Mouse (Mus musculus): ENCODE data around the gene Aamp. TPM values are rescaled to one million over a fixed set of nuclear protein-coding genes. Genes with fewer than 3 reads are reported as not detected.

The Aamp gene
- total RNA-seq, 2 experiments from 2014 or later = 14.3 to 26.6 TPM

DNA sequence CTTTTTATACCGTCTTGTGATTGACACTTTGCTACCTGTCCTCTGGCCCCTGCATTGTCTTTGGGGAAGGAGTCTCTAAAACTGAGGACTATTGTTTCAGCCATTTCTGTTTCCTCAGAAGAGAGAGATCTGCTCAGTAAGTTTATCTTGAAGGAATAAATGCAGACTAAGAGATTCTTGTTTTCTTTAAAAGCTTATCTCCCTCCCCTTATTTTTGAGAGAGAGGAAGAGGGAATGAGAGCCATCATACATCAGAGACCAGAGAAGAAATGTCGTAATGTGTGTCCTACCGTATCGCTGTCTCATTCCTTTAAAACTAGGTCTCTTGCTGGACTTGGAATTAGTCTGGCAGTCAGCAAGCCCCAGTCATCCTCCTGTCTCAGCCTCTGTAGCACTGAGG lies 43.7 kb downstream of the Aamp start:
- ATAC-seq (replicated peaks; ENCODE audit: low FRiP score, poor library complexity, severe bottlenecking) = no peak

GRCm38 (mm10) chr1:74240311-74240710 lies 44.2 kb downstream of the Aamp start:
- no peak for ATAC-seq (replicated peaks; ENCODE audit: low FRiP score, poor library complexity, severe bottlenecking)

DNA sequence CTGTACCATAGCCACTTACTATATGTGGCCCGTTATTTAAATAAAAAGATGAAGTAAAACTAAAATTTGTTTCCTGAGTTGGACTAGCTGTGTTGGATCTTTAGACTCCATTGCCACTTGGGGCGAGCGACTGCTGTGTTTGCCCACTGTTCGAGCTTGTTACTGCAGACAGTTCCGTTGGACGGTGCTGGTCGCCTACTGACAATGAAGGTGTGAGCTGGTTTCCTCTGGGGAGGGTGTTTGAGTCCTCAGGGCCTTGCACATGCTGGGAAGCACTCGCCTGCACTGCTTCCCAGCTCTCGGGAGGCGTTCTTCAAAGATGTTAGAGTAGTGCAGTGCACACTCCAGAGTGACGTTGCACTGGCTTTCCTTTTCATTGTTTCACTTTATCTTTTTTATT lies 44.9 kb downstream of the Aamp start:
- no peak for ATAC-seq (replicated peaks; ENCODE audit: low FRiP score, poor library complexity, severe bottlenecking)

DNA sequence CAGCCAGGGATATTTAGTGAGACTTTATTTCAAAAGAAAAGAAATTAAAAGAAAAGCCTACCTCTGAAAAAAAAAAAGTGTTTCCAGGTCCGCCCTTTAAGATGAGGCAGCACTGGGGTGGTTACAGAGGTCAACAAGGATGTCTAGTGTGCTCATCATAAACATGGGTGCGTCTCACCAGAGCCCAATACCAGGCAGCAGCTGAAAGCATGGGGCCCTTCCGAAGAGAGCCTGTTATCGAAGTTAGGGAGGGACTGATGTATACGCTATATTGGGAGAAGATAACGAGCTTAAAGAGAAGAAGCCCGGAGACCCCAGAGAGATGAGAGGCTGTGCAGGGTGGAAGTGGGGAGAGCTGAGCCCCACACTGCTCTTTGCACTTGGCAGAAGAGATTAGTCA lies 45.4 kb downstream of the Aamp start:
- ATAC-seq (replicated peaks; ENCODE audit: low FRiP score, poor library complexity, severe bottlenecking) = no peak

DNA sequence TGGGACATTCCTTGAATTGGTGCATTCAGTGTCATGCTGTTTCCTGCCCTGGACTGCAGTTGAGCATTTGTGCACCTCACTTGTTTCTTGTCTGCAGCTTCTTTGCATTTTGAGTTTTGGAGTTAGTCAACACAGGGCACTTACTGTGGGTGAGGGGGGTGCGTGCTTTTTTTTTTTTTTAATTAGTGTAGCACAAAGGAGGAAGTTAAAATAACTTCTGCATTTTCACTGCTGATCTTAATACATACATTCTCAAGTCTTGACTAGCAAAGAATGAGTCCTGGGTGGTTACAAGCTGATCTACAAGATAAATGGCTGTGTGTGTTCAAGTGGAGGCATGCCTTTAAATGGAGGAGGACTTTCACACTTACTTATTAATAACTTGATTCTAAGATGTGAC lies 46.4 kb downstream of the Aamp start:
- no peak for ATAC-seq (replicated peaks; ENCODE audit: low FRiP score, poor library complexity, severe bottlenecking)

- ATAC-seq (replicated peaks; ENCODE audit: low FRiP score, poor library complexity, severe bottlenecking) = no peak
These were observed 46.9 kb downstream of the Aamp start for GRCm38 (mm10) chr1:74237671-74238070.

DNA sequence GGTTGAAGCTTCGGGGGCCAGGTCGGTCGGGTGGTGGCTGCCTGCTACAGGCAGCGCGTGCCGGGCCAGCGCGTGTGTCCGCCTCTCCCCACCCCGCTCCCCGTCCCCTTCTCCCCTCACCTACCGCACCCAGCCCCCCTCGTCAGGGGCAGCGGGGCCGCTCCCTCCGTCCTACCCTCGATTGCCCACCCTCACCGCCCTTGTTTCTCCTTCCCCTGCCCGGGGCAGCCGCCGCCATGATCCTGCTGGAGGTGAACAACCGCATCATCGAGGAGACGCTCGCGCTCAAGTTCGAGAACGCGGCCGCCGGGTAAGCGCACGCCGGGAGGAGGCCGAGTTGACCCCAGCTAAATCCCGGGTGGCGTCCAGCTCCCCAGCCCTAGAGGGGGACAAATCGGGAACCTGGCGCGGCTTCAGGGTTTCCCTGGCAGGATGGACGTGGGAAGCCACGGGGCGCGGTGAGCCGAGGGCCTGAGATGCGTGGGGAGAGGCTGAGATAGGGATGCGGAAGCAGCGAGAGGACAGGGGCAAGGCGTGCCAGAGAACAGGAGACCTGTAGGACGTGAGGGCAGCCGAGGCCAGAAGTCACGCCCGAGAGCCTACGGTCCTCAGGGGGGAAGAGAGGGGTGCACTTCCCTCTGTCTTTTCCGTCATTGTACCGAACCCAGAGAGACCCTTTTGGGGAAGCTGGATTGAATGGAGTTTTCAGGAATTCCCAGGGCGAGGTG lies 47.8 kb downstream of the Aamp start:
- ATAC-seq (replicated peaks; ENCODE audit: low FRiP score, poor library complexity, severe bottlenecking) = peak; percentile 79

DNA sequence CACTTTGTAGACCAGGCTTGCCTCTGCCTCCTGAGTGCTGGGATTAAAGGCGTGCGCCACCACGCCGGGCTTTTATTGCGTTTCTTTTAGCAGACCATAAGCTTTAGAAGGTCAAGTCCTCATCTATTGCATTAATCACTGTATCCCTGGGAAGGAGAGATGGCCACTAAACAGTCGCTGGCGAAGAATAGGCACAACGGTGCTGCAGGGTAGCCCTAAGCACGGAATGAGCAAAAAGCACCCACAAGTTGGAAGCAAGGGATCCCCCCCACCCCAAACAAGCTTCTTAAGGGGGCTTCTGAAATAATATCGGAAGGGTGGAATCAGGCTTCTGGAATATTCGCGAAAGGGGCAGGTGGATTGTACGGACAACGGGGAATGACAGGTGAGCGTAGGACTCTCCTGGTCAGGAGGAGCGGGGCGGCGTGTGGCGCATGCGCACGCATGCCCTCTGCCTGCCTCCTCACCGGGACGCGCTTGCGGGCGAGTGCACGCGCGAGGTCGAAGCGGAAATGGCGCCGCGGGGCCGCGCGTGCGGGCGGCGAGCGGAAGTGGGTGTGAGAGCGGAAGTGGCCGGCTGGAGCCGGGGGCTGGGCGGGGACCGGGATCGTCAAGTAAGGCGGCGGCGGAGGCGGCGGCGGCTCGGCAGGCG lies 48.5 kb downstream of the Aamp start, which contains the start of gene Arpc2:
TSS of gene Arpc2 (plus strand) at position 147 of the 652 bp plus-strand sequence.
- peak; percentile 87 for ATAC-seq (replicated peaks; ENCODE audit: low FRiP score, poor library complexity, severe bottlenecking)

DNA sequence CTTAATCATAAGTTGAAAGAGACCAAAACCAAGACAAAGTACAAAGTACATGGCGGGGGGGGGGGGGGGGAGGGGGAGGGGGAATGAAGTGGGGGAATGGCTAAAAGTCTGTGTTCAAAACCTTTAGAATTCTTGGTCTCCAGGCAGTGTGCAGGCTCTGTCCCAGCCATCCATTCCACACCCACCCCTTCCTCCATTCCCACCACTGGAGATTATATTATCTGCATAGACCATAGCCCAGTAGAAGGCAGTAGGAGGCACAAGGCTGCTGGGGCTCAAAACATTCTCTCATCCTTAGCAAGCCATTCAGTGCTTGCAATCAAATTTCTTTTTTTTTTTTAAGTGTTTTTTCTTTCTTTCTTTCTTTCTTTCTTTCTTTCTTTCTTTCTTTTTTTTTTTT lies 53.5 kb downstream of the Aamp start:
- ATAC-seq (replicated peaks; ENCODE audit: low FRiP score, poor library complexity, severe bottlenecking) = no peak

DNA sequence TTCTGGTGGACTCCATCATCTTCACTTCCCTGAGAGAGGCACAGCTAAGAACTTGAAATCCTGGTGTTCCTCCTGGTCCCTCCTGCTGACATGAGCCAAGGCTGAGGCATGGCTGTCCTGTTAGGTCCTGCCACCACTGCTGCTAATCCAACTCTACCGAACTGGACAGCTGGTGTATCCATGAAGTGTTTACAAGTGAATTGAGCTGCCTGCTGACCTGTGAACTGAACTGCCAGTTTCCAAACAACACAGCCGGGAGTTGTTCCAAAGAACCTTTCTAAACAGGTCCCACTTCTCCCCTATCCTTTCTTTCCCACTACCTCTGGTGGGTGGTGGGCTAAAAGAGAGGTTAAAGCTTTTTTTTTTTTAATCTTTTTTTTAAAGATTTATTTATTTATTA lies 54.6 kb downstream of the Aamp start:
- ATAC-seq (replicated peaks; ENCODE audit: low FRiP score, poor library complexity, severe bottlenecking) = no peak

Other genes starting within 250 kb of the Aamp start
- 20.5 and 21.6 TPM in 2 replicates for gene Tns1, start 160.3 kb downstream of the Aamp start, total RNA-seq (2015; ENCODE audit: low replicate concordance)
- 20.0 and 49.5 TPM in 2 replicates for gene Tns1, start 160.3 kb downstream of the Aamp start, total RNA-seq (2017; ENCODE audit: low replicate concordance)
- not detected in 2 replicates for gene Rufy4, start 159.2 kb downstream of the Aamp start, total RNA-seq (2015; ENCODE audit: low replicate concordance)
- 0.13 TPM in 1 of 2 replicates, not detected in the other for gene Rufy4, start 159.2 kb downstream of the Aamp start, total RNA-seq (2017; ENCODE audit: low replicate concordance)
- 6.3 and 6.8 TPM in 2 replicates for gene Cxcr2, start 130.7 kb downstream of the Aamp start, total RNA-seq (2015; ENCODE audit: low replicate concordance)
- gene Cxcr2, start 130.7 kb downstream of the Aamp start, total RNA-seq (2017; ENCODE audit: low replicate concordance) = 6.8 and 11.6 TPM in 2 replicates
- gene Cxcr1, start 90.1 kb downstream of the Aamp start, total RNA-seq (2015; ENCODE audit: low replicate concordance) = not detected in 2 replicates
- gene Cxcr1, start 90.1 kb downstream of the Aamp start, total RNA-seq (2017; ENCODE audit: low replicate concordance) = not detected in 2 replicates
- 228 and 243 TPM in 2 replicates for gene Arpc2, start 48.7 kb downstream of the Aamp start, total RNA-seq (2015; ENCODE audit: low replicate concordance)
- gene Arpc2, start 48.7 kb downstream of the Aamp start, total RNA-seq (2017; ENCODE audit: low replicate concordance) = 69.4 and 89.7 TPM in 2 replicates
- not detected in 2 replicates for gene Gpbar1, start 6.2 kb downstream of the Aamp start, total RNA-seq (2015; ENCODE audit: low replicate concordance)
- not detected in 2 replicates for gene Gpbar1, start 6.2 kb downstream of the Aamp start, total RNA-seq (2017; ENCODE audit: low replicate concordance)
- gene Pnkd, start 192 bp upstream of the Aamp start, total RNA-seq (2015; ENCODE audit: low replicate concordance) = 6.5 and 12.2 TPM in 2 replicates
- 0.76 and 1.8 TPM in 2 replicates for gene Pnkd, start 192 bp upstream of the Aamp start, total RNA-seq (2017; ENCODE audit: low replicate concordance)
- gene Tmbim1, start 20.9 kb upstream of the Aamp start, total RNA-seq (2015; ENCODE audit: low replicate concordance) = not detected in 2 replicates
- gene Tmbim1, start 20.9 kb upstream of the Aamp start, total RNA-seq (2017; ENCODE audit: low replicate concordance) = 0.45 and 0.90 TPM in 2 replicates
- not detected in 2 replicates for gene Catip, start 77.4 kb upstream of the Aamp start, total RNA-seq (2015; ENCODE audit: low replicate concordance)
- gene Catip, start 77.4 kb upstream of the Aamp start, total RNA-seq (2017; ENCODE audit: low replicate concordance) = not detected in 2 replicates
- gene Slc11a1, start 90.5 kb upstream of the Aamp start, total RNA-seq (2015; ENCODE audit: low replicate concordance) = 7.5 and 9.0 TPM in 2 replicates
- gene Slc11a1, start 90.5 kb upstream of the Aamp start, total RNA-seq (2017; ENCODE audit: low replicate concordance) = 12.5 and 19.4 TPM in 2 replicates
- gene Ctdsp1, start 106.8 kb upstream of the Aamp start, total RNA-seq (2015; ENCODE audit: low replicate concordance) = 64.5 and 65.0 TPM in 2 replicates
- gene Ctdsp1, start 106.8 kb upstream of the Aamp start, total RNA-seq (2017; ENCODE audit: low replicate concordance) = 18.5 and 26.8 TPM in 2 replicates
- not detected in 2 replicates for gene Vil1, start 124.6 kb upstream of the Aamp start, total RNA-seq (2015; ENCODE audit: low replicate concordance)
- 0.64 TPM in 1 of 2 replicates, not detected in the other for gene Vil1, start 124.6 kb upstream of the Aamp start, total RNA-seq (2017; ENCODE audit: low replicate concordance)
- gene Cnot9, start 221.3 kb upstream of the Aamp start, total RNA-seq (2015; ENCODE audit: low replicate concordance) = 28.5 and 39.6 TPM in 2 replicates
- gene Cnot9, start 221.3 kb upstream of the Aamp start, total RNA-seq (2017; ENCODE audit: low replicate concordance) = 19.6 and 43.3 TPM in 2 replicates